Mouse (Mus musculus) forebrain, embryonic 16.5 days (tissue): ENCODE measurements around the gene Zfp609. TPM values are rescaled to one million over a fixed set of nuclear protein-coding genes. Genes with fewer than 3 reads are reported as not detected.

Experiments
- ATAC-seq: fragments of 200-750 bp; cut with Nextera tagmentation; 2 replicates; pipeline ENCODE4 v1.8.0; 2017; ENCODE audit warnings: mild to moderate bottlenecking, moderate library complexity
- H3K27ac ChIP-seq: fragments of 300-500 bp; sonication (generic); 2 replicates; pipeline ENCODE4 v1.5.1; 2014; ENCODE audit warnings: low read length, control low read depth
- H3K27me3 ChIP-seq: fragments of 300-500 bp; sonication (generic); replicated peaks from 2 replicates; pipeline ENCODE4 v1.6.1; 2014; ENCODE audit warnings: low read length; ENCODE audit not compliant: control insufficient read depth, insufficient read depth
- H3K36me3 ChIP-seq: fragments of 300-500 bp; sonication (generic); 2 replicates; pipeline ENCODE4 v1.6.1; 2014; ENCODE audit not compliant: control insufficient read depth, insufficient read depth
- H3K4me1 ChIP-seq: fragments of 300-500 bp; sonication (generic); replicated peaks from 2 replicates; pipeline ENCODE4 v1.6.1; 2014; ENCODE audit warnings: low read length; ENCODE audit not compliant: control insufficient read depth, insufficient read depth
- H3K4me2 ChIP-seq: fragments of 300-500 bp; sonication (generic); 2 replicates; pipeline ENCODE4 v1.6.1; 2014; ENCODE audit warnings: mild to moderate bottlenecking, low read length, control low read depth
- H3K4me3 ChIP-seq: fragments of 300-500 bp; sonication (generic); replicated peaks from 2 replicates; pipeline ENCODE4 v1.5.1; 2014; ENCODE audit warnings: mild to moderate bottlenecking, low read length, control low read depth
- H3K9ac ChIP-seq: fragments of 300-500 bp; sonication (generic); replicated peaks from 2 replicates; pipeline ENCODE4 v1.6.1; 2014; ENCODE audit warnings: low read depth, low read length, control low read depth
- H3K9me3 ChIP-seq: fragments of 300-500 bp; sonication (generic); 2 replicates; pipeline ENCODE4 v1.6.1; 2016; ENCODE audit warnings: low read length; ENCODE audit not compliant: control insufficient read depth
- WGBS: fragments of 180-500 bp; shearing (Covaris S2); extraction: QIAGEN DNeasy Blood & Tissue Kit; methylation state at CpG from one replicate; pipeline ENCODE4 v1.1.7; 2014; 5-methylcytosine and 5-hydroxymethylcytosine counted together
- polyA plus RNA-seq: library from polyadenylated mRNA; unstranded; fragments of >200 nt; fragmentation: Nextera tagmentation; extraction: Ambion mirVana; gene quantifications from 2 replicates; pipeline ENCODE4 v1.2.1, GENCODE M21; 2015

Gene Zfp609
- polyA plus RNA-seq, 1 experiment from 2014 or later = 7.7 TPM

DNA sequence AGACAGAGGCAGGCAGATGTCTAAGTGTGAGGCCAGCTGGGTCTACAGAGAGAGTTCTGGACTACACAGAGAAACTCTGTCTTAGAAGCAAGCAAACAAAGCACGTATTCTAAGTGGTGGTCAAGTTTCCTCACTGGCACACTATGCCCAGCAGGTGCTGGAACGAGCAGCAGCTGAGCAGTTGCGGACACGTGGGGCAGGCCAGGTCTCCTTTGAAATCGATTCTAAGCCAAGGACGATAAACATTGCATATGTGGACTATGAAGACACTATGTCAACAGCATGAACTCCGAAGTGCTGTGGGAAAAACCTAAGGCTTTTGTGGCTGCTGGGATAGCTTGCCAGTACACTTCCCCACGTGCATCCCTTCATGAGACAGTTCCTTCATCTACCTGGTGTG lies 67.4 kb downstream of the Zfp609 start:
- no peak overlapping the region for H3K4me3 ChIP-seq
- no peaks in the 10 kb centered on the region for H3K9me3 ChIP-seq
- ATAC-seq = no peak
- peaks cover 17% of the 10 kb centered on the region; the same call in 1 of the 2 replicates for H3K4me1 ChIP-seq
- H3K9ac ChIP-seq = no peak overlapping the region
- H3K27ac ChIP-seq = no peak overlapping the region
- no peaks in the 10 kb centered on the region for H3K27me3 ChIP-seq
- no peaks in the 10 kb centered on the region for H3K36me3 ChIP-seq
- WGBS = 71% methylated on average over 8 of the region's 8 CpGs
- no peak overlapping the region for H3K4me2 ChIP-seq

DNA sequence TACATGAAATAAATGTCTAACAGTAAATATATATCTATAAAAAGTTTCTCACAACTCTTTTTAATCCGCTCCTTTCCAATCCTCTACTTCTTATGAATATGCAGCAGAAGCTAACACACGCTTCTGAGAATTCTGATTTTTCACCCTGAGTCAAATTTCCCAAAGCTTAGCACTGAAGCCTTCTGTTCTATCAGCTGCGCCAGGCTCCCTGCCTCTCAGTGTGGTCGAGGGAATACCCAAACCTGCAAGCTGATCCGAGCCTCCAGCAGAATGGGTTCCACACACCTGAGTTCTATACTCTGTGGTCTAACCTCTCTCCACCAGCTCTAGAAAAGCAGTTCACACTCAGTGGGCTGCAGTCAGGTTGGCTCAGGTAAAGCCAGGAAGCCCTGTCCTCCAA lies 68.1 kb downstream of the Zfp609 start:
- H3K27ac ChIP-seq = no peak overlapping the region
- 76% methylated on average over 5 of the region's 5 CpGs for WGBS

DNA sequence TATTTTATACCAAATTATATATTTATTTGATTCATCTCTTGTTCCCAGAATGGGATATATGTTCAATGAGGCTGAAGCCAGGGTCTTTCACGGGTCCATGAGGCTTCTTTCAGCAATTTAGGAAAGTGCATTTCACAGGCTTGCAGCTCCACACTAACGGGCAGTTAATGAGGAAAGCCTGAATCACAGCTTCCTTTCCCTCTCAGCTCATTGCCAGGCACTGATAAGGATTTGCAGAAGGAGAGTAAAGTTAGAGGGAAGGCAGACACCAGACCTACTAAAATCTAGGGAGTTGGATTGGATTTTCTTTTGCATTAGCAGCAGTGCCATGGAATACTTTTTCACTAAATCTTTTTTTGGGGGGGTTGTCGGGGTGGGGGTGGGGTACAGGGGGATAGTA lies 69.5 kb downstream of the Zfp609 start:
- Histone ChIP-seq H3K9ac (no peak overlapping the region), H3K4me3 (no peak overlapping the region), H3K27ac (no peak overlapping the region), H3K4me1 (peaks cover 17% of the 10 kb centered on the region; the same call in 1 of the 2 replicates), H3K4me2 (no peak overlapping the region), H3K36me3 (no peaks in the 10 kb centered on the region), H3K9me3 (no peaks in the 10 kb centered on the region), H3K27me3 (no peaks in the 10 kb centered on the region)
- ATAC-seq = no peak
- 53% methylated on average over 3 of the region's 3 CpGs for WGBS

More for the DNA sequence above, 68.1 kb downstream of the Zfp609 start:
- peaks cover 17% of the 10 kb centered on the region; the same call in 1 of the 2 replicates for H3K4me1 ChIP-seq
- no peaks in the 10 kb centered on the region for H3K9me3 ChIP-seq
- ATAC-seq = no peak
- H3K4me2 ChIP-seq = no peak overlapping the region
- no peaks in the 10 kb centered on the region for H3K27me3 ChIP-seq
- no peaks in the 10 kb centered on the region for H3K36me3 ChIP-seq
- no peak overlapping the region for H3K4me3 ChIP-seq
- no peak overlapping the region for H3K9ac ChIP-seq

- H3K4me2 ChIP-seq = no peak overlapping the region
- H3K4me1 ChIP-seq = peaks cover 17% of the 10 kb centered on the region; the same call in 1 of the 2 replicates
- H3K9ac ChIP-seq = no peak overlapping the region
- H3K9me3 ChIP-seq = no peaks in the 10 kb centered on the region
- H3K36me3 ChIP-seq = no peaks in the 10 kb centered on the region
- no peaks in the 10 kb centered on the region for H3K27me3 ChIP-seq
- no peak overlapping the region for H3K4me3 ChIP-seq
- H3K27ac ChIP-seq = peak overlapping the region; percentile 25; the same call in 1 of the 2 replicates
- peak; percentile 55 for ATAC-seq
- 38% methylated on average over 7 of the region's 7 CpGs for WGBS
Observed at GRCm38 (mm10) chr9:65755673-65756375, 71.5 kb downstream of the Zfp609 start.

GRCm38 (mm10) chr9:65755164-65755563 lies 72.2 kb downstream of the Zfp609 start:
- no peak overlapping the region for H3K4me3 ChIP-seq
- H3K27me3 ChIP-seq = no peaks in the 10 kb centered on the region
- no peak overlapping the region for H3K4me2 ChIP-seq
- H3K36me3 ChIP-seq = no peaks in the 10 kb centered on the region
- no peak for ATAC-seq
- 55% methylated on average over 1 of the region's 1 CpGs for WGBS
- no peak overlapping the region for H3K27ac ChIP-seq
- H3K9ac ChIP-seq = no peak overlapping the region
- peaks cover 17% of the 10 kb centered on the region; the same call in 1 of the 2 replicates for H3K4me1 ChIP-seq
- H3K9me3 ChIP-seq = no peaks in the 10 kb centered on the region

- peaks cover 16% of the 10 kb centered on the region; the same call in 1 of the 2 replicates for H3K4me1 ChIP-seq
- no peak overlapping the region for H3K4me2 ChIP-seq
- WGBS = 95% methylated on average over 3 of the region's 3 CpGs
- no peaks in the 10 kb centered on the region for H3K36me3 ChIP-seq
- H3K27me3 ChIP-seq = no peaks in the 10 kb centered on the region
- no peaks in the 10 kb centered on the region for H3K9me3 ChIP-seq
- H3K27ac ChIP-seq = no peak overlapping the region
- H3K4me3 ChIP-seq = no peak overlapping the region
- ATAC-seq = no peak
- H3K9ac ChIP-seq = no peak overlapping the region
Observed at GRCm38 (mm10) chr9:65752632-65753031, 74.7 kb downstream of the Zfp609 start.

DNA sequence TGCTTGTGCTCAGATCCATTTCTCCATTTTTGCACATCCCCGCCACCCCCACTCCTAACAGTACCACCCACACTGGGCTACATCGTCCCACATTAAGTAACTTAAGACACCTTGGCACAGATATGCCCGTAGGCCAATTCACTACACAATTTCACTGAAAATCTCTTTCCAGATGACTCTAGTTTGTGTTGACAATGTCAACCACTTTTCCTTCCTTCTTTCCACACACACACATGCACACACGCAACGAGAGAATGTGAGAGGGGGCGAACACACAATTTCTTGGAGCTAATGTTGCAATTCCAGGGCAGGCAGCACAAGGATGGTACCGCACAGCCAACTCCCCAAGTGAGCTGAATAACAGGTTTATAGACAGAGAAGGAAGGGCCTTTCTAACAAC lies 75.5 kb downstream of the Zfp609 start:
- no peak for ATAC-seq
- Histone ChIP-seq H3K4me1 (peaks cover 15% of the 10 kb centered on the region; the same call in 1 of the 2 replicates), H3K27me3 (no peaks in the 10 kb centered on the region), H3K9ac (no peak overlapping the region), H3K4me3 (no peak overlapping the region), H3K27ac (no peak overlapping the region), H3K36me3 (no peaks in the 10 kb centered on the region), H3K4me2 (no peak overlapping the region), H3K9me3 (no peaks in the 10 kb centered on the region)
- whole genome bisulfite sequencing = 95% methylated on average over 7 of the region's 7 CpGs

DNA sequence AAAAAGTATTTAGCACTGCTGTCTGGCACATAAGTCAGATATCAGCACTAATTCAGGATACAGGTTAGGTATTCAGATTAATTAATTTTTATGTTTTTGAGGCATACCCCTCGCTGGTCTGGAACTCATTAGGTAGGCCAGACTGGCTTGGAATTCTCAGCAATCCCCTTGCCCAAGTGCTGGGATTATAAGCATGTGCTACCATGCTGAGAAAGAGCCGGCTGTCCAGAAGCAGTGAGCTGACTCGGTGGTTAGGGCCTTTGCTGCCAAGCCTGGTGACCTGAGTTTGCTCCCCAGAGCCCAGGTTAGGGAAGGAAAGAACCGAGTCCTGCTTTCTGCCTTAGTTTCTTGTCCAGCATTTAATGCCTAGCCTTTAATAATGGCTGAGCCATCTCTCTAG lies 79.3 kb downstream of the Zfp609 start:
- Histone ChIP-seq H3K9me3 (no peaks in the 10 kb centered on the region), H3K4me2 (no peak overlapping the region), H3K36me3 (no peaks in the 10 kb centered on the region), H3K27ac (no peak overlapping the region), H3K4me3 (no peak overlapping the region), H3K27me3 (no peaks in the 10 kb centered on the region), H3K9ac (no peak overlapping the region), H3K4me1 (peaks cover 37% of the 10 kb centered on the region)
- ATAC-seq = no peak
- 47% methylated on average over 4 of the region's 4 CpGs for WGBS

DNA sequence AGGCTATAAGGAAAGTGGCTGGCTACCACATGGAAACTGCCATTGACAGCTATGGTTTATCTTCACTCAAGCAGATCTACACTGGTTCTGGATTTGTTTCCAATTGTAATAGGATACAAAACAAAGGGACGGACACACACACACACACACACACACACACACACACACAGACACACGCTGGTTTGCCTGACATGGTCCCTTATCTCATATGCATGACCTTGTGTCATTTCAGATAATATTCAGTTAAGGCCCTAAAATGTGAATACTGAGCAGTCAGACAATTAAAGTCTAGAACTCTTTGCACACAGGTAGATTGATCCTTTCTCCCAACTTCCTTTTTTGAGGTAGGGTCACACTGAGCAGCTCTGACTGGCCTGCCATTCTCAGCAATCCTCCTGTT lies 80.9 kb downstream of the Zfp609 start:
- ATAC-seq = no peak
- no peak overlapping the region for H3K9ac ChIP-seq
- peaks cover 40% of the 10 kb centered on the region for H3K4me1 ChIP-seq
- no peak overlapping the region for H3K4me2 ChIP-seq
- H3K9me3 ChIP-seq = no peaks in the 10 kb centered on the region
- 86% methylated on average over 2 of the region's 2 CpGs for WGBS
- no peak overlapping the region for H3K27ac ChIP-seq
- H3K4me3 ChIP-seq = no peak overlapping the region
- no peaks in the 10 kb centered on the region for H3K27me3 ChIP-seq
- no peaks in the 10 kb centered on the region for H3K36me3 ChIP-seq
